Mouse (Mus musculus) layer of hippocampus, adult 9-10 months (tissue): ENCODE measurements at regions not wholly inside any gene's neighbourhood (a gene's known extent, or its start where the extent isn't known, plus 50 kb on each side); places are given as distances from the start of the nearest gene placed in this dataset.

Experiments used
- DNase-seq: peaks from one replicate; pipeline ENCODE4 v3.0.0; 2022; ENCODE audit warnings: low spot score

- no peak for DNase-seq
These were observed 68.5 kb upstream of the Lcorl start for GRCm38 (mm10) chr5:45925879-45926410.

GRCm38 (mm10) chr5:45923907-45924594, 66.6 kb upstream of the Lcorl start:
- DNase-seq, result no peak
